Comparison of ENCODE assay signal across 9 mouse cellular contexts in the genomic region with DNA sequence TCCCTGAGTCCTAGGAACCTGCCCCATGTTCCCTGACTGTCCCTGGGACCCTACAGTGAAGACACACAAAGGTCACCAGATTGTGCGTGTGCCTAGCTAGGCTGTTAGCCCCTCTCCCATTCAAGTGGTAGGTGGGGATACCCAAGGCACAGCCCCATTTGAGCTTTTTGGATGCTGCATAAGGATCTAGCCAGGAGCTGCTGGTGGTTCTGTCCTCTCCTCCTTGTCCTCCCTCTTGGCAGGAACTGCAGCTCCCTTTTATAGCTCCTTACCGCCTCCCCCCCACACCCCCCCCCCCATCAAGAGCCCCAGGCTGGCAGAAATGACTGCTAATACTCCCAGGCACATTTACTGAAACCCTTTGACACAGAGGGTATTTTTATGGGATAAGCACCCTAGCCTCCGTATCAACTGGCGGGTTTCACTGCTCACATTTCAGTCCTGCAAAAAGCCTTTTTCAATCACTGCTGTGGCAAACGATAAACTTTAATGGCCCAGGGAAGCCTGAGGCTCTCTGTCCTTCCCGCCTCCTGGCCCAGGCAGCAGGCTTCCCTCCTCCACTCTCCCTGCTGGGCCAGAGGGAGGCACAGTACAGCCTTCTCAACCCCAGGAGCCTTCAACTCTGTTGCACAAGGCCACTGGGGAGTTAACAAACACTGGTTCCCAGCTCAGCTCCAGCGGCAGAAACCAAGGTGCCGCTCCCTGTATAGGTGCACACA.
A peak's percentile ranks its signal among the peaks of the same experiment; 100 is the strongest.
DNase-seq lines count a peak whose midpoint lies in the region; ATAC-seq and TF ChIP-seq lines count a peak whose summit lies in the region.
"Had no signal": no experiment of that assay in that cellular context is flagged by ENCODE, and none has a peak within 500 bp of the region (broad histone marks: within the 10 kb centered on the region; RNA-seq: fewer than 3 reads in every experiment).

No protein-coding gene starts in this region.

- H3K27ac ChIP-seq in forebrain, embryonic 15.5 days (replicated peaks): no peak overlapping the region
- no peak overlapping the region for H3K27ac ChIP-seq in midbrain, postnatal 0 days (ENCODE audit: low read depth, low read length)
- H3K27ac ChIP-seq: hindbrain, embryonic 15.5 days had no signal

- no peaks in the 10 kb centered on the region for H3K27me3 ChIP-seq in forebrain, embryonic 15.5 days
- H3K27me3 ChIP-seq in midbrain, postnatal 0 days (ENCODE audit: insufficient read depth, low read length): no peaks in the 10 kb centered on the region
- H3K27me3 ChIP-seq: hindbrain, embryonic 15.5 days had no signal

- no peaks in the 10 kb centered on the region for H3K36me3 ChIP-seq in forebrain, embryonic 15.5 days
- no peaks in the 10 kb centered on the region for H3K36me3 ChIP-seq in midbrain, postnatal 0 days (ENCODE audit: insufficient read depth, low read length)
- H3K36me3 ChIP-seq: hindbrain, embryonic 15.5 days had no signal

- no peak overlapping the region for H3K9ac ChIP-seq in forebrain, embryonic 15.5 days (replicated peaks)
- H3K9ac ChIP-seq in midbrain, postnatal 0 days (replicated peaks; ENCODE audit: low read length, poor library complexity, severe bottlenecking): no peak overlapping the region
- H3K9ac ChIP-seq: hindbrain, embryonic 15.5 days had no signal

- no peak overlapping the region for H3K4me2 ChIP-seq in forebrain, embryonic 15.5 days (replicated peaks)
- no peak overlapping the region for H3K4me2 ChIP-seq in midbrain, postnatal 0 days (ENCODE audit: low read depth, low read length, poor library complexity, severe bottlenecking)
- H3K4me2 ChIP-seq: hindbrain, embryonic 15.5 days had no signal

- 0 out of 2 replicates have a peak, but pooled peaks have one; percentile 6 for TF ChIP-seq CTCF in midbrain, postnatal 0 days (IDR thresholded peaks at IDR 0.05)

- H3K4me3 ChIP-seq in forebrain, embryonic 15.5 days: no peak overlapping the region
- no peak overlapping the region for H3K4me3 ChIP-seq in midbrain, postnatal 0 days (ENCODE audit: low read depth, low read length)
- H3K4me3 ChIP-seq: hindbrain, embryonic 15.5 days had no signal

- ATAC-seq in forebrain, embryonic 15.5 days (replicated peaks): peak; percentile 42
- no peak for ATAC-seq in midbrain, postnatal 0 days (ENCODE audit: low FRiP score)

- peak; percentile 15 for DNase-seq in adrenal gland, adult 2 months
- no peak for DNase-seq in adrenal gland, adult 8-10 months
- peak; percentile 11 for DNase-seq in kidney, adult 9 months
- DNase-seq in kidney, postnatal 14 days: no peak
- DNase-seq in midbrain, postnatal 0 days (ENCODE audit: low spot score): no peak
- no peak for DNase-seq in spleen, postnatal 14 days (ENCODE audit: low spot score in 2 of 2)
- no peak for DNase-seq in left cerebral cortex, postnatal 4 days

- no peaks in the 10 kb centered on the region for H3K9me3 ChIP-seq in forebrain, embryonic 15.5 days
- H3K9me3 ChIP-seq in midbrain, postnatal 0 days (ENCODE audit: low read length): no peaks in the 10 kb centered on the region
- H3K9me3 ChIP-seq: hindbrain, embryonic 15.5 days had no signal

- WGBS in forebrain, embryonic 15.5 days: 34% methylated on average over 7 of the region's 8 CpGs
- 41% methylated on average over 7 of the region's 8 CpGs for WGBS in midbrain, postnatal 0 days

- H3K4me1 ChIP-seq in forebrain, embryonic 15.5 days: peaks cover 35% of the 10 kb centered on the region
- H3K4me1 ChIP-seq in midbrain, postnatal 0 days (ENCODE audit: insufficient read depth, low read length): no peaks in the 10 kb centered on the region

- intact Hi-C loops in left cerebral cortex, postnatal 4 days (cut with DNase I): no loop called here

Comparison
In these comparisons a context has a peak if more than half of its experiments do, and no peak if none do; other contexts are left out.
1. DNase-seq: peak in adrenal gland, adult 2 months (single experiment) and kidney, adult 9 months (single experiment); none in adrenal gland, adult 8-10 months (single experiment), kidney, postnatal 14 days (single experiment), midbrain, postnatal 0 days (single experiment), spleen, postnatal 14 days (0 of 2) and left cerebral cortex, postnatal 4 days (single experiment).